Mouse (Mus musculus) NIH3T3 (cell line): ENCODE measurements at regions not wholly inside any gene's neighbourhood (a gene's known extent, or its start where the extent isn't known, plus 50 kb on each side); places are given as distances from the start of the nearest gene placed in this dataset.

Experiments used
- DNase-seq: peaks from one replicate; pipeline ENCODE4 v3.0.0-alpha.2; 2012; ENCODE audit warnings: low read depth

DNA sequence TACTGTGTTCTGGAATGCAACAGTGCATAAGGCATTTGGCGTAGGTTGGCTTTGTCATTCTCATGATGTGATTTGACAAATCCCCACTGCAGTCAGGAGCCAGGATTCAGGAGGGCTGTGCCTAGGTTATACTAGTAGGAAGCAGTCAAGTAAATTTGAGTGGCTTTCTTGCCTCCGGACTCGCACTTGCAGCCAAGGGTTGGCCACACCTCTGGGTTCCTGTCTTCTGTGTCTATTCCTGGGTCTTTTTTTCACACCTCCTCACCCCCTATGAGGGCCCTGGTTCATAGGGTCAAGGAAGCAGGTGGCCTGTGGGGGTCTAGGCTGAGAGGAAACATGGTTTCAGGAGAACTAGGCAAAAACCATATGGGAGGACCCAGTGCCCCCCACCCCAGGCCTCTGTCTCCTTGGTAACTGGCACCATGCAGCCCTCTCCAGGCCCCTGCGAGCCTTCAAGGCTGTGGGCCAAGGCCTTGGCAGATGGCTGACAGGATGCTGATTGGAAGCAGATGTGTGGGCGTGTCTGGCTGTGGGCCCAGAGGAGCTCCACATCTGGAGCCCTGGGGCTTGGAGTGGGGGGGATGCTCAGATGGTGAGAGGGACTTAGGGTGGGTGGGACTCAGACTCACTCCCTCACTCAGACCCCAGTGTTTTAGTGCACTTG is 195.7 kb downstream of the Rgs3 start:
- DNase-seq, result peak; percentile 98

- peak; percentile 62 for DNase-seq
These were observed 197.1 kb downstream of the Rgs3 start for GRCm38 (mm10) chr4:62756721-62757206.

- DNase-seq, result peak; percentile 62
These were observed 201.3 kb downstream of the Rgs3 start for GRCm38 (mm10) chr4:62760748-62761604.

DNA sequence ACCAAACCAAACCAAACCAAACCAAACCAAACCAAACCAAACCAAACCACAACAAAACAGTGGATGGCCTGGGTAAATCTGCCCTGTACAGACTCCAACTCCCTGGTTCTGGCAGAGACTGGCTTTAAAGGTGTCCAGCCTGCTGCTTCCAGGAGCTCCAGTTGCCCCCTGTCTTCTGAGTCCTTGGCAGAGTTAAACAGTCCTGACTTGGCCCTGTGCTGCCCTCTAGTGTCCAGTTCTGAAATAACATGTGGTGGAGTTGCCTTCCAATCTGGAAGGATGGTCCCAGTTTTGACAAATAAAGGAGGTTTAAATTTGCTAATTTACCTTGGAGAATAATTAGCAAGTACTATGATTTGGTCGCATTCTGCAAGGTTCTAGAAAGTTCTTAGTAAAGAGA is 202.0 kb downstream of the Rgs3 start:
- DNase-seq, result peak; percentile 95

DNA sequence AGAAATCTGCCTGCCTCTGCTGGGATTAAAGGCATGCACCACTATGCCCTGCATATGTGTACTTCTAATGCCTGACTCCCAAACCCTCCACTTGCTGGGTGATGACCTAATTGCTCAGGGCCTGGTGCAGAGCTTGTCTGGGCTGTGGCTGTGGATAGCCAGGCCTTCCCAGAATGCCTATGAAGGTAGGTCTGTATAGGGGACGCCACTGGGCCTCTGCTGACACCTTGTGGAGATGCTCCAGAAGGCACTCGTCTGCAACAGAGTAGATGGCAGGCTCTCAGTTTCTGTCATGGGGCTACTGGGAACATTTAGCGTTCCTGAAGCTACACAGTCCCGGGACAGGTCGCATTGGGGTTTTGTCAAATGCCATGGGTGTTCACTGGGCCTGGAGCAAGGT is 201.4 kb upstream of the Zfp618 start:
- peak; percentile 94 for DNase-seq

DNA sequence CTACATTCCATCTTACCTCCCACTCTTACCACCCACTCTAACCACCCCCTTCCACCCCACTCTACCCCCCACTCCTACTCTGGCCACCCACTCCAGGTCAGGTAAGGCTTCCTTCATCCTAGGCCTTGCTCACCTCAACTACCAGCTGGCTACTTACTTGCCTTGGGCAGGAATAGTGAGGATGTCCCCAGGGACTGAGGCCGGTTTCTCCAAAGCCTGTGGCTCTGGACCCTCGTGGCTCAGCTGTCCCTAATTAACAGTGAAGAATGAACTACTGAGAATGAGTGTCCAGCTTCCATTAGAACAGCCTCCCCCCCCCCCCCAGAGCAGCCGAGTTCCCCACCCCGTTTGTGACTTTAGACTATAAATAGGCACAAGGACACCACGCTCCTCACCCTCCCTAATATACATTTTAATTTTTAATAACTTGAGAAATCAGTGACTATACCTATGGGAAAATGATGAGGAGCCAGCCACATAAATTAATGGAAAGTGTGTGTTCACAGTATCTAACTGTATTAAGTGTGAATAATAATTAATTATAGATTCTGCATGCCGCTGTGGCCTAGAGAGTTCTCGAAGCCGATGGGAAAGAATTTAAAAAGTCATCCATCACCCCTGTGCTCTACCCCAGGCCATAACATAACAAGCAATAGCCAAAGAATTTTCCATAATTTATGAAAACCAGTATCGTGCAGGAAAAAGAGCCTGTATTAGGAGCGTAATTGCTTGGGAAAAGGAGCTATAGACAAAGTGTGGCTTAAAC is 195.7 kb upstream of the Zfp618 start:
- no peak for DNase-seq

DNA sequence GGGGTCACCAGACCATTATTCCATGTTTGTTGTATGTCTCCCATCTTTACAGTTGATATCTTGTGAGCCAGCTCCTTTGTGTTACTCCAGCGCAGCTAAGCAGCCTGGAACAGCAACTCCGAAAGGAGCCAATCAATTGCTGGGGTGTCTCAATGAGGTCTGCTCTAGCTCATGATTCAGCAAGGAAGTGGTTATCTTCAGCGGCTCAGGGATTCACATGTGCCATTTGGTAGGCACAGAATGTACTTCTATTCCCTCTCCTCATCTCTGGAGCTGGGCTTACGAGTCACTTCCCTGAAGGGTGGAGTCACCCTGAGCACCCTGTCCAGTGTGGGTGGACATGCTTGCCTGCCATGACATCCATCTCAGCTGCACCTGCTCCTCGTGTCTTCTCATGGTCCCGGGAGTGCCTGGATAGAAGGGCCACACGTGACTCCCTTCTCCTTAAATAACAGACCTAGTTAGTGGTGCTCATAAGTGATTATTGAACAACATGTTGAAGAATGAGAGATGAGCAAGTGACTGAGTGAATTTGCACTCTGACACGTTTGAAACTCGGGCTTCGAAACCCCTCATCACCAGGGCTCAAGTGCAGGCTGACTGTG is 190.3 kb upstream of the Zfp618 start:
- no peak for DNase-seq

DNA sequence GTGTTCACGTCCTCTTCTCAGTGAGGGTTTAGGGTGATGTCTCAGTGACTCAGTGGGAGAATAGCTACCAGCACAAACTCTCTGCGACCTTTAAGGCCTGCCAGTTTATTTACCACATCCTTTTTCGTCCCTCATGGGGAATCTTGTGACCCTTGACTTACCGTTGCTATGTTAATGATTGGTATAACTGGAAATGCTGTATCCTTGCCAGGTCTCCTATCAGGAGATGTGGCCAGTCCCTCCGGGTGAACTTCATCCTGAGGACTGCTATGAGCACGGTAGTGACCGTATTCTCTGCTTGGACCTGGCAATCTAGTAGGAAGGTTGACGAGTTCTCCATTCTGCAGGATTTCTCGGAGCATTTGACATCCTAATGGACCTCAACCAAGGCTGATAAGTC is 188.5 kb upstream of the Zfp618 start:
- no peak for DNase-seq

- DNase-seq, result no peak
These were observed 187.9 kb upstream of the Zfp618 start for GRCm38 (mm10) chr4:62777436-62777835.

DNA sequence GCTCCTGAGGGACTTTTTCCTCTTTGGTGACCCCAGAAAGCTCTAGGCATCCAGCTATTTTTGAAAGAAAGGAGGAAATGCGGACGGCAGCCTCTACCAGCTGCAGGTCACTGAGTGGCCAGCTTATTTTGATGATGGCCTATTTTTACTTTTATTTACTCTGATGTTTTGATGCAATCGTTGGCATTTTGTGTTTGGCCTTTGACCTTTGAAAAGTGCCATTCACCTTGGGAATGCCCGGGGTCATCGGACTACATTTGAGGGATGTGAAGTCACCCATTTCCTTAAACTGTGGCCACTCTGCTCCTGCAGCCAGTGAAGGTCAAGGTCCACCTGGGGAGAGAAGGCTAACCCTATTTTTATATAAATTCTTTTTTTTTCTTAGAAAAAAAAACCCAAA is 186.8 kb upstream of the Zfp618 start:
- DNase-seq, result no peak

DNA sequence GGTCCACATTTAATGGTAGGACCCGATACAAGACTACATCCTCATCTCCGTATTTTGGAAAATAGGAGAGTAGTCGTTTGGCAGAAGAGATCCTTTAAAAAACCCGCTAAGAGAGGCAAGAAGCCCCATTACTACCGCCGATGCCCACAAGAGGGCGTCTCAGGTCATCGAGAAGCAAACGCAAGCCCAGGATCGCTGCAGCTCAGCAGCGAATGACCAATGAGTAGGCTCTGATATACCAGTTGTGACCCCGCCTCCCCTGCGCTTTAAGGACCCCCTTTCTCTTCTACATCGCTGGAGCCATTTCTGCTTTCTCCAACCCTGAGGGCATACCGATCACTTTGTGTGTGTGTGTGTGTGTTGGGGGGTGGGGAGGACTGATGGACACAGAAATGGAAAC is 185.0 kb upstream of the Zfp618 start:
- DNase-seq, result peak; percentile 94

DNA sequence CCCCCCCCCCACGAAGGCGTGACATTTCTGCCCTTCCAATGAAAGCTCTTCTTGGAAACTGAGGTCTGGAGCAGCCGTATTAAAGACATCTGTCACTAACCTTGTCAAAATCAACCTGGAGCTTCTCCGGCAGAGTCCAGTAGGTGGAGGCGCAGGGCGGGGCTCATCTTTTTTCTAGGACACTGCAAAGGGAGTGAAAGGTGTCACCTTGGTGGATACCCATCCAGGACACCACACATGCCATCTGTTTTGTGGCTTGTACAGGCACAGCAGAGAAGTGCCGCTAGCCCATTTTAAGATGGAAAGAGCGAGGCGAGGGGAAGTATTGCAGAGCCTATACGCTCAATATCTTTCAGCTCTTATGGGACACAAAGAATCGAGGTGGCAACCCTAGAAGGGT is 184.5 kb upstream of the Zfp618 start:
- no peak for DNase-seq

- no peak for DNase-seq
These were observed 184.0 kb upstream of the Zfp618 start for GRCm38 (mm10) chr4:62781309-62781800.

DNA sequence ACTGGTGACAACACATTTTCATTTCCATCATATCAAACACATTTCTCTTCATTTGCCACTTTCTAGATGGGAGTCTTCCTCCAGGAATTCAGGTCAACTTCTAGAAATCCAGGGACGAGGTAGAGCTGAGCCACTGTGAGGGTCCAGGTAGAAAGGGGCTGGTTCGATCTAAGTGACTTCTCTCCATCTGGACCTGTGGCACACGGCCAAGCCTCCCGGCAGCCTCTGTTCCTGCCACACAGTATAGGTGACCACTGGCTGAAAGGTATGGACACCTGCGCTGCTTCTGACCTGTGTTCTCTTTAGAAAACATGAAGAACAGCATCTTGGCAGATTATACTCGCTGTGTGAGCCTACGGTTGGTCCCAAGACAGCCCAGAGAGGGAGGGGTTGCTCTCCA is 179.7 kb upstream of the Zfp618 start:
- no peak for DNase-seq

DNA sequence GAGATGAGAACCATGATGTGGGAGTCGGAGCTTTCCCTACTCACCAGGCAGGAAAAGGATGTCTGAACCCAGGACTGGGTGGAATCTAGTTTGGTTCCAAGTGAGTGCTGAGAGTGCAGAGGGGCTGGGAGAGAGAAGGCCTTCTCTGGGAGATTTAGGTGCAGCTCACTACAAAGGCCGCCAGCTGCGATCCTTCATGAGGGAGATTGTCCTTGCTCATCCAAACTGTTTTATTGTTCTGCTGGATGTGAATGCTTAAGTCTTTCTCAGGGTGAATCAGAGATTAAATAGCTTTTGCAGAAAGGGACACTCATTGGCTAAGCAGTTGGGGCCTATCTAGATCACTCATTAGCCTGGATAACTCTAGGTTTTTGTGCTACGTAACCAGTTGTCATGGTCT is 175.7 kb upstream of the Zfp618 start:
- DNase-seq, result no peak

DNA sequence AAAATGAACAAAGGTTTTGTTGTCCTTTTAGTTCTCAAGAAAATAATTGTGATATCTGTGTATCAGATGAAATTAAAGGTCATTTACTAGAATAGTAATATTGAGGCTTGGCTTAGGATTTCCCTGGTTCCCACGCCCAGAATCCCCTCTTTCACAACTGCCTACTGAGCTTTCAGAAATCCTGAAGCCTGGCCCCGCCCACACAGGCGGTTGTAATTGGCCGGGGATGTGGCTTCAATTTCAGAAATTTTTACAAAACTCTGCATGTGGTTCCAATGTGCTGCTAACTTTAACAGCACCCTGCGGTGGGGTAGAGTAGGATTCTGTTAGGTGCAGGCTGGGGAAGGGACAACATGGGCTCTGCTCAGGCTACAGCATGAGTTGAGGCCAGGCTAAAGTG is 171.8 kb upstream of the Zfp618 start:
- DNase-seq, result peak; percentile 35

- no peak for DNase-seq
These were observed 169.8 kb upstream of the Zfp618 start for GRCm38 (mm10) chr4:62795538-62795937.

DNA sequence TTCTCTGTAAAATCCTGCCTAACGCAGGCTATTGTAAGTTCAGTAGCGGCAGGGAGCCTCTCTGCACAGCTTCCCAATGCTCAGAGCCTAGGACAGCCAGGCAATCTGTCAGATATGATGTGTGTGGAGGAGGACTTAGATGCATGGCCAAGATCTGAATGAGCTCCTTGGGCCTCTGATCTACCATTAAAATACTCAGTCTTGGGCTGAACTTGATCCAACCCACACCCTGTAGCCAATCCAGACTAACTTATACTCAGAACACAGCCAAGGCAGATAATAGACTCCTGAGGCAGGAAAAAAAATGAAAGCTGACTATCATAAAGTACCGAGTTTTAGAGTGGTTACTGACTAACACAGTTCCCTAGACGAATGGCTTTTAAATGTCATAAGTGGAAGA is 165.4 kb upstream of the Zfp618 start:
- no peak for DNase-seq

GRCm38 (mm10) chr4:62805841-62806240 is 159.5 kb upstream of the Zfp618 start:
- no peak for DNase-seq

DNA sequence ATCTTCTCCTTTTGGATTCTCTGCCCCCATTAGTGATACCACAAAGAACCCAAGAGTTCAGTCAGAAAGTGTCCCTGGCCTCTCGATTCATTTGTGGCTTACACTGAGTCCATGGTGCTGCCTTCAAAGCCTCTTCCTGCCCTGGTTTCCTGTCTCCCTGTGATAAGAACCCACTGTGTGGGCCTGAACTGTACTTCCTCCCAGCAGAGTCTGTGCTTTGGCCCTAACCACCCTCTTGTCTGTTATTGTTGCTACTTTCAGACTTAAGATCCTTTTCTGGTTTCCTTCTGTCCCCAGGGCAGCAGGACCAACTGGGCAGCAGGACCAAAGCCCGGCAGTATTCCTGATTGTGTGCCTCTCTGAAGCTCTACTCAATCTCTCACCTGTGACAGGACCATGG is 158.6 kb upstream of the Zfp618 start:
- DNase-seq, result no peak

GRCm38 (mm10) chr4:62807926-62808552 is 157.3 kb upstream of the Zfp618 start:
- no peak for DNase-seq

DNA sequence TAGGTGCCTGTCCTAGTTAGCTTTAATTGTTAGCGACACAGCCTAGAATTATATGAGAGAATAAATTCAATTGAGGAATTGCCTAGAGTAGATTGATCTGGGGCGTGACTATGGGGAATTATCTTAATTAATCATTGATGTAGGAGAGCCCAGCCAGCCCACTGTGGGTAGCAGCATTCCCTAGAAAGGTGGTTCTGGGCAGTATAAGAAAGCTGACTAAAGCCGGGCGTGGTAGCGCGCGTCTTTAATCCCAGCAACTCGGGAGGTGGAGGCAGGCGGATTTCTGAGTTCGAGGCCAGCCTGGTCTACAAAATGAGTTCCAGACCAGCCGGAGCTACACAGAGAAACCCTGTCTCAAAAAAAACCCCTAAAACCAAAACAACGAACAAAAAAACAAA is 156.8 kb upstream of the Zfp618 start:
- no peak for DNase-seq
